Mouse (Mus musculus): Measurements from ENCODE around the gene Cpt1b. TPM values are rescaled to one million over a fixed set of nuclear protein-coding genes. Genes with fewer than 3 reads are reported as not detected.
"Not testable (repeated sequence)": the region's sequence is repeated elsewhere in the genome, so short reads cannot be mapped to it uniquely, and the experiment has no call there.

Gene Cpt1b
- polyA plus RNA-seq, 1 experiment from 2014 or later = 0.73 TPM

GRCm38 (mm10) chr15:89430771-89431170 is 5.1 kb upstream of the Cpt1b start:
- not testable (repeated sequence) for ATAC-seq (ENCODE audit: low read depth); H3K27ac ChIP-seq (replicated peaks); H3K9ac ChIP-seq; H3K27me3 ChIP-seq; H3K9me3 ChIP-seq; H3K4me3 ChIP-seq
- Histone ChIP-seq H3K4me1 (replicated peaks) (peaks cover 30% of the 10 kb centered on the region), H3K36me3 (peaks cover 21% of the 10 kb centered on the region), H3K4me2 (peak overlapping the region; percentile 95)
- WGBS = 84% methylated on average over 8 of the region's 9 CpGs

DNA sequence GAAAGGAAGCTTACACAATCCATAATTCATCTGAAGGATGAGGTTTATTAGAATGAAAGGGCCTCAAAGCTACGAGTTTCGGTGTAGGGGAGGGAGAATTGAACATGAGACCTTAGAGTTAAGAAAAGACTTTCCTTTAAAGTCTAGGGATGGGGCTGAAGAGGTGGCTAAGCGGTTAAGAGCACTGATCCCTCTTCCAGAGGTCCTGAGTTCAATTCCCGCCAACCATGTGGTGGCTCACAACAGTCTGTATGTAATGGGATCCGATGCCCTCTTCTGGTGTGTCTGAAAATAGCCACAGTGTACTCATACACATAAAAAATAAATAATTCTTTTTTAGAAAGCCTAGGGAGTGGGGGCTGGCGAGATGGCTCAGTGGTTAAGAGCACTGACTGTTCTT is 4.7 kb upstream of the Cpt1b start:
- Histone ChIP-seq H3K4me2 (peak overlapping the region; percentile 95), H3K4me1 (replicated peaks) (peaks cover 33% of the 10 kb centered on the region), H3K9ac (peak overlapping the region; percentile 87), H3K36me3 (peaks cover 25% of the 10 kb centered on the region), H3K27me3 (no peaks in the 10 kb centered on the region), H3K9me3 (no peaks in the 10 kb centered on the region), H3K4me3 (peak overlapping the region; percentile 77), H3K27ac (replicated peaks) (peak overlapping the region; percentile 96)
- ATAC-seq (ENCODE audit: low read depth) = no peak
- 46% methylated on average over 6 of the region's 6 CpGs for WGBS

DNA sequence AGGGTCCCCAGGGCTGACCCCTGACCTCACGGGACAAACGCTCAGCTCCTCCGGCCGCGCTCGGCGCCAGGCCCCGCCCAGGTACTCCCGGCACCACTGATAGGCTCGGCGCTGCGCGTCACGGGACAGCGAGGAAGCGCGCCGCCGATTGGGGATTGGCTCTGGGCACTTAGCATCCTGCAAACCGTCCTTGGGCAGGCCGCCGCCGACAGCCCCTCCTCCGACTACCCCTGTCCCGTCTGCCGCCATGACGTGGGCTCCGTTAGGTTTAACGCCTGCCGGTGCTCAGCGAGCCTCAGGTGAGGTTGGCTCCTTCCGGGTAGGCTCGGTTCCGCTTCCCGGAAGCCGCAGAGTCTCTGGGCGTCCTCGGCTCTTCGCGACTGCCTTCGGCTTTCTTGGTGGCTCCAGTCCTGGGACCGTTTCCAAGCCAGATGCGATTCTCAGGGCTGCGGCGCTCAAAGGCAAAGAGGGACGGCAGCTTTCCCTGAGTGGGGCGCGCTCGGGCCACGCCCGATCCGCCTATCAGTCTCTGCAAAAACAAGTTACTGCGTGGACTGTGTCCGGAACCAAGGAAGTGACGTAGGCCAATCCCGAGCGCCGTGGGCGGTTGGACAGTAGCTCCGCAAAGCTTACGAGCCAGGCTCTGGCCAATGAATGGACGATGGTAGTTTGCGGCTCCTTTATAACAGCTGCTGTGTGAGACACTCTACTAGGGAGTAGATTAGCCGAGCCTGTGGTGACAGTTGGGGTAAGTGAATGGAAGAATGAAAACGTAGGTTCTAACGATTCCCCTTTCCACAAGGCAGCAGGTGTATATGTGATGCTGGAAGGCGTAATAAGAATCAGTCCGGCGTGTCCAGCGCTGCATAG is 3.9 kb upstream of the Cpt1b start, which contains the start of the genes C730034F03Rik, Gm44502 and Chkb:
Gene C730034F03Rik, plus strand, starts transcription at position 238 of the 870 bp plus-strand sequence.
Gene Gm44502, minus strand, starts transcription at position 345 of the 870 bp plus-strand sequence.
Gene Chkb, minus strand, starts transcription at position 557 of the 870 bp plus-strand sequence.
- peaks cover 25% of the 10 kb centered on the region for H3K36me3 ChIP-seq
- no peaks in the 10 kb centered on the region for H3K27me3 ChIP-seq
- peak within 1 kb of the TSS; percentile 77 for H3K4me3 ChIP-seq
- peak within 1 kb of the TSS; percentile 95 for H3K4me2 ChIP-seq
- H3K4me1 ChIP-seq (replicated peaks) = peaks cover 33% of the 10 kb centered on the region
- ATAC-seq (ENCODE audit: low read depth) = peak; percentile 95
- H3K9me3 ChIP-seq = no peaks in the 10 kb centered on the region
- peak within 1 kb of the TSS; percentile 96 for H3K27ac ChIP-seq (replicated peaks)
- under 1% methylated on average over 70 of the region's 70 CpGs for WGBS
- H3K9ac ChIP-seq = peak within 1 kb of the TSS; percentile 87

DNA sequence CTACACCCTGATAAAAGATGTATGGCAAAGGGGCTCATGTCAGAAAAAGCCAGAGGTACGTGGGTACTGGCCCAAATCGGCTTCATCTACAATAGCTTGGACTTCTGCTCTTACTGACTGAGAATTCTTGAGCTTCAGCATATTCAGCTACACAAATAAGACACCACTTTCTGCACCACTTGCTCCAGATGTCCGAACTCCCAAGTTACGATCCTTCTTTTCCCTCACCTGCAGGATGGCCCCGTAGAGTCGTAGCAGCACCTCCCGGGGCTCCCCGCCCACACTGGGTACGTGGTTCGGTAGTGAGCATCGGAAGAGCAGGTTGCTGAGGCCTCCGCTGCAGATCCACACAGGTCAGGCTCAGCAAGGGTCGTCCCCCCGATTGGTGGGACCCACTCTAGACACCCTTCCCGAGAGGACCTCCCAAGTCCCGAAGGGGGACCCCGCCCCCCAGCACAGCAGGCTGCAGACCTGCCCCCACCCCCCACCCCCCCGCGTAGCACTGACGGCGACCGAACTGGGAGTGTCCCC is 3.2 kb upstream of the Cpt1b start:
- ATAC-seq (ENCODE audit: low read depth) = peak; percentile 58
- peak overlapping the region; percentile 87 for H3K9ac ChIP-seq
- 3% methylated on average over 22 of the region's 22 CpGs for WGBS
- no peaks in the 10 kb centered on the region for H3K27me3 ChIP-seq
- peak overlapping the region; percentile 77 for H3K4me3 ChIP-seq
- peak overlapping the region; percentile 96 for H3K27ac ChIP-seq (replicated peaks)
- H3K4me1 ChIP-seq (replicated peaks) = peaks cover 33% of the 10 kb centered on the region
- no peaks in the 10 kb centered on the region for H3K9me3 ChIP-seq
- H3K4me2 ChIP-seq = peak overlapping the region; percentile 95
- peaks cover 31% of the 10 kb centered on the region for H3K36me3 ChIP-seq

GRCm38 (mm10) chr15:89428136-89428790 is 2.6 kb upstream of the Cpt1b start:
- Histone ChIP-seq H3K9ac (peak overlapping the region; percentile 87), H3K27ac (replicated peaks) (no peak overlapping the region), H3K27me3 (no peaks in the 10 kb centered on the region), H3K4me2 (peak overlapping the region; percentile 95), H3K36me3 (peaks cover 37% of the 10 kb centered on the region), H3K4me1 (replicated peaks) (peaks cover 33% of the 10 kb centered on the region), H3K4me3 (peak overlapping the region; percentile 77), H3K9me3 (no peaks in the 10 kb centered on the region)
- 82% methylated on average over 19 of the region's 19 CpGs for WGBS
- no peak for ATAC-seq (ENCODE audit: low read depth)

GRCm38 (mm10) chr15:89426716-89427115 is 1.1 kb upstream of the Cpt1b start:
- Histone ChIP-seq H3K36me3 (peaks cover 49% of the 10 kb centered on the region), H3K4me1 (replicated peaks) (peaks cover 30% of the 10 kb centered on the region), H3K27ac (replicated peaks) (no peak overlapping the region), H3K9ac (no peak overlapping the region), H3K4me2 (no peak overlapping the region), H3K27me3 (no peaks in the 10 kb centered on the region), H3K9me3 (no peaks in the 10 kb centered on the region), H3K4me3 (no peak overlapping the region)
- WGBS = 92% methylated on average over 10 of the region's 10 CpGs
- ATAC-seq (ENCODE audit: low read depth) = no peak

GRCm38 (mm10) chr15:89424621-89425020 is 1.0 kb downstream of the Cpt1b start:
- H3K9me3 ChIP-seq = no peaks in the 10 kb centered on the region
- H3K9ac ChIP-seq = no peak overlapping the region
- no peaks in the 10 kb centered on the region for H3K27me3 ChIP-seq
- WGBS = 83% methylated on average over 8 of the region's 8 CpGs
- H3K36me3 ChIP-seq = peaks cover 67% of the 10 kb centered on the region
- H3K4me1 ChIP-seq (replicated peaks) = peaks cover 13% of the 10 kb centered on the region
- H3K27ac ChIP-seq (replicated peaks) = no peak overlapping the region
- no peak overlapping the region for H3K4me3 ChIP-seq
- H3K4me2 ChIP-seq = no peak overlapping the region
- no peak for ATAC-seq (ENCODE audit: low read depth)

DNA sequence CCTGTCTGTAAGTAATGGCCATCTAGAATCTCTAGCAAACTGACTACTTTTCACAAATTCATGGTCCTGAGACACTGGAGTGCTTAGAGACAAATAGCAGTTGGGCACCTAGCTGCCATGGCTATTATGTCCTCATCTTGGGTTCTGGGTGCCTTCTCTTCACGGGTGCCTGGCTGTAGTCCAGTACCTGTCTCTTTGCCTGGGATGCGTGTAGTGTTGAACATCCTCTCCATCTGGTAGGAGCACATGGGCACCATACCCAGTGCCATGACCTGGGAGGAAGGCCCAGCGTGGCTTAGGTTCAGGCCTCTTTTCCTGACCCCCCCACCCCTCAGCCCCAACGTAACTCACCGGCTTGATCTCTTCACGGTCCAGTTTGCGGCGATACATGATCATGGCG is 3.7 kb downstream of the Cpt1b start:
- H3K4me2 ChIP-seq = no peak overlapping the region
- no peak overlapping the region for H3K9ac ChIP-seq
- 93% methylated on average over 9 of the region's 9 CpGs for WGBS
- peaks cover 84% of the 10 kb centered on the region for H3K36me3 ChIP-seq
- H3K4me3 ChIP-seq = no peak overlapping the region
- ATAC-seq (ENCODE audit: low read depth) = no peak
- H3K9me3 ChIP-seq = no peaks in the 10 kb centered on the region
- 0 out of 2 replicates have a peak, but pooled peaks cover 2% of the 10 kb centered on the region for H3K4me1 ChIP-seq (replicated peaks)
- no peak overlapping the region for H3K27ac ChIP-seq (replicated peaks)
- H3K27me3 ChIP-seq = no peaks in the 10 kb centered on the region

- H3K4me1 ChIP-seq (replicated peaks) = no peaks in the 10 kb centered on the region
- H3K9me3 ChIP-seq = no peaks in the 10 kb centered on the region
- no peak overlapping the region for H3K4me2 ChIP-seq
- H3K27ac ChIP-seq (replicated peaks) = no peak overlapping the region
- 93% methylated on average over 8 of the region's 8 CpGs for WGBS
- H3K9ac ChIP-seq = no peak overlapping the region
- H3K36me3 ChIP-seq = peaks cover 42% of the 10 kb centered on the region
- H3K4me3 ChIP-seq = no peak overlapping the region
- ATAC-seq (ENCODE audit: low read depth) = no peak
- H3K27me3 ChIP-seq = no peaks in the 10 kb centered on the region
These were observed 10.4 kb downstream of the Cpt1b start for GRCm38 (mm10) chr15:89415282-89415681.

- Histone ChIP-seq H3K27ac (replicated peaks) (no peak within 1 kb of the TSS), H3K4me3 (no peak within 1 kb of the TSS)
- WGBS = 82% methylated on average over 24 of the region's 24 CpGs
These were observed 15.5 kb downstream of the Cpt1b start, which contains the start of gene Syce3 for GRCm38 (mm10) chr15:89410118-89410517. Gene Syce3 (minus strand): TSS chr15:89410503.

GRCm38 (mm10) chr15:89406691-89407090 is 19.0 kb downstream of the Cpt1b start:
- no peaks in the 10 kb centered on the region for H3K36me3 ChIP-seq
- ATAC-seq (ENCODE audit: low read depth) = no peak
- peaks cover 16% of the 10 kb centered on the region; the same call in 1 of the 2 replicates for H3K9me3 ChIP-seq
- H3K4me3 ChIP-seq = no peak overlapping the region
- H3K4me1 ChIP-seq (replicated peaks) = no peaks in the 10 kb centered on the region
- H3K4me2 ChIP-seq = no peak overlapping the region
- no peaks in the 10 kb centered on the region for H3K27me3 ChIP-seq
- H3K9ac ChIP-seq = no peak overlapping the region
- H3K27ac ChIP-seq (replicated peaks) = no peak overlapping the region

More at GRCm38 (mm10) chr15:89410118-89410517, 15.5 kb downstream of the Cpt1b start, which contains the start of gene Syce3:
- no peaks in the 10 kb centered on the region for H3K4me1 ChIP-seq (replicated peaks)
- ATAC-seq (ENCODE audit: low read depth) = no peak
- no peak within 1 kb of the TSS for H3K4me2 ChIP-seq
- H3K9ac ChIP-seq = no peak within 1 kb of the TSS
- H3K36me3 ChIP-seq = no peaks in the 10 kb centered on the region
- no peaks in the 10 kb centered on the region for H3K27me3 ChIP-seq
- peaks cover 16% of the 10 kb centered on the region; the same call in 1 of the 2 replicates for H3K9me3 ChIP-seq

Data from neural tube, embryonic 13.5 days (tissue).